Mouse (Mus musculus): ENCODE data around the gene Plekha5. TPM values are rescaled to one million over a fixed set of nuclear protein-coding genes. Genes with fewer than 3 reads are reported as not detected.
A peak's percentile ranks its signal among the peaks of the same experiment; 100 is the strongest.

Gene Plekha5
- polyA plus RNA-seq, 1 experiment from 2014 or later = 33.5 TPM

- Histone ChIP-seq H3K4me1 (ENCODE audit: control insufficient read depth, insufficient read depth, low read length) (peaks cover 28% of the 10 kb centered on the region), H3K27ac (ENCODE audit: low read length) (no peak overlapping the region), H3K4me2 (ENCODE audit: low read length) (no peak overlapping the region), H3K27me3 (ENCODE audit: control insufficient read depth, insufficient read depth, low read depth, low read length) (no peaks in the 10 kb centered on the region), H3K4me3 (ENCODE audit: low read depth, low read length) (no peak overlapping the region), H3K9me3 (replicated peaks; ENCODE audit: control insufficient read depth, low read length, poor library complexity, severe bottlenecking) (no peaks in the 10 kb centered on the region), H3K9ac (ENCODE audit: low read depth, low read length) (no peak overlapping the region), H3K36me3 (ENCODE audit: control insufficient read depth, insufficient read depth, low read length) (no peaks in the 10 kb centered on the region)
- WGBS = 76% methylated on average over 5 of the region's 5 CpGs
- no peak for ATAC-seq
Observed at GRCm38 (mm10) chr6:140478943-140479342, 55.1 kb downstream of the Plekha5 start.

- no peak overlapping the region for H3K9ac ChIP-seq (ENCODE audit: low read depth, low read length)
- no peak for ATAC-seq
- WGBS = 89% methylated on average over 10 of the region's 10 CpGs
- H3K4me2 ChIP-seq (ENCODE audit: low read length) = no peak overlapping the region
- H3K4me1 ChIP-seq (ENCODE audit: control insufficient read depth, insufficient read depth, low read length) = peaks cover 34% of the 10 kb centered on the region
- H3K9me3 ChIP-seq (replicated peaks; ENCODE audit: control insufficient read depth, low read length, poor library complexity, severe bottlenecking) = no peaks in the 10 kb centered on the region
- no peak overlapping the region for H3K4me3 ChIP-seq (ENCODE audit: low read depth, low read length)
- no peak overlapping the region for H3K27ac ChIP-seq (ENCODE audit: low read length)
- H3K36me3 ChIP-seq (ENCODE audit: control insufficient read depth, insufficient read depth, low read length) = no peaks in the 10 kb centered on the region
- H3K27me3 ChIP-seq (ENCODE audit: control insufficient read depth, insufficient read depth, low read depth, low read length) = no peaks in the 10 kb centered on the region
Observed at GRCm38 (mm10) chr6:140480425-140481081, 56.7 kb downstream of the Plekha5 start.

GRCm38 (mm10) chr6:140481701-140482460 lies 58.0 kb downstream of the Plekha5 start:
- no peak for ATAC-seq
- Histone ChIP-seq H3K4me1 (ENCODE audit: control insufficient read depth, insufficient read depth, low read length) (peaks cover 31% of the 10 kb centered on the region), H3K4me3 (ENCODE audit: low read depth, low read length) (no peak overlapping the region), H3K27me3 (ENCODE audit: control insufficient read depth, insufficient read depth, low read depth, low read length) (no peaks in the 10 kb centered on the region), H3K27ac (ENCODE audit: low read length) (no peak overlapping the region), H3K9ac (ENCODE audit: low read depth, low read length) (no peak overlapping the region), H3K9me3 (replicated peaks; ENCODE audit: control insufficient read depth, low read length, poor library complexity, severe bottlenecking) (no peaks in the 10 kb centered on the region), H3K4me2 (ENCODE audit: low read length) (no peak overlapping the region), H3K36me3 (ENCODE audit: control insufficient read depth, insufficient read depth, low read length) (no peaks in the 10 kb centered on the region)
- WGBS = 59% methylated on average over 7 of the region's 7 CpGs

GRCm38 (mm10) chr6:140484170-140484569 lies 60.3 kb downstream of the Plekha5 start:
- no peaks in the 10 kb centered on the region for H3K27me3 ChIP-seq (ENCODE audit: control insufficient read depth, insufficient read depth, low read depth, low read length)
- H3K4me2 ChIP-seq (ENCODE audit: low read length) = no peak overlapping the region
- H3K36me3 ChIP-seq (ENCODE audit: control insufficient read depth, insufficient read depth, low read length) = no peaks in the 10 kb centered on the region
- H3K4me1 ChIP-seq (ENCODE audit: control insufficient read depth, insufficient read depth, low read length) = peaks cover 19% of the 10 kb centered on the region
- no peak overlapping the region for H3K9ac ChIP-seq (ENCODE audit: low read depth, low read length)
- H3K27ac ChIP-seq (ENCODE audit: low read length) = peak overlapping the region; percentile 2; the same call in 1 of the 2 replicates
- H3K9me3 ChIP-seq (replicated peaks; ENCODE audit: control insufficient read depth, low read length, poor library complexity, severe bottlenecking) = no peaks in the 10 kb centered on the region
- no peak overlapping the region for H3K4me3 ChIP-seq (ENCODE audit: low read depth, low read length)
- ATAC-seq = 0 out of 2 replicates have a peak, but pooled peaks have one; percentile 23
- 74% methylated on average over 9 of the region's 9 CpGs for WGBS

GRCm38 (mm10) chr6:140485636-140486035 lies 61.8 kb downstream of the Plekha5 start:
- Histone ChIP-seq H3K4me1 (ENCODE audit: control insufficient read depth, insufficient read depth, low read length) (peaks cover 19% of the 10 kb centered on the region), H3K36me3 (ENCODE audit: control insufficient read depth, insufficient read depth, low read length) (no peaks in the 10 kb centered on the region), H3K27me3 (ENCODE audit: control insufficient read depth, insufficient read depth, low read depth, low read length) (no peaks in the 10 kb centered on the region), H3K4me2 (ENCODE audit: low read length) (no peak overlapping the region), H3K9me3 (replicated peaks; ENCODE audit: control insufficient read depth, low read length, poor library complexity, severe bottlenecking) (no peaks in the 10 kb centered on the region), H3K9ac (ENCODE audit: low read depth, low read length) (no peak overlapping the region), H3K27ac (ENCODE audit: low read length) (no peak overlapping the region), H3K4me3 (ENCODE audit: low read depth, low read length) (no peak overlapping the region)
- WGBS = 89% methylated on average over 6 of the region's 6 CpGs
- ATAC-seq = no peak

GRCm38 (mm10) chr6:140486685-140487084 lies 62.8 kb downstream of the Plekha5 start:
- H3K9me3 ChIP-seq (replicated peaks; ENCODE audit: control insufficient read depth, low read length, poor library complexity, severe bottlenecking) = no peaks in the 10 kb centered on the region
- peaks cover 24% of the 10 kb centered on the region for H3K4me1 ChIP-seq (ENCODE audit: control insufficient read depth, insufficient read depth, low read length)
- H3K27ac ChIP-seq (ENCODE audit: low read length) = no peak overlapping the region
- H3K36me3 ChIP-seq (ENCODE audit: control insufficient read depth, insufficient read depth, low read length) = no peaks in the 10 kb centered on the region
- H3K4me2 ChIP-seq (ENCODE audit: low read length) = no peak overlapping the region
- ATAC-seq = no peak
- H3K27me3 ChIP-seq (ENCODE audit: control insufficient read depth, insufficient read depth, low read depth, low read length) = no peaks in the 10 kb centered on the region
- WGBS = 86% methylated on average over 5 of the region's 5 CpGs
- no peak overlapping the region for H3K9ac ChIP-seq (ENCODE audit: low read depth, low read length)
- no peak overlapping the region for H3K4me3 ChIP-seq (ENCODE audit: low read depth, low read length)

- H3K36me3 ChIP-seq (ENCODE audit: control insufficient read depth, insufficient read depth, low read length) = no peaks in the 10 kb centered on the region
- no peak overlapping the region for H3K9ac ChIP-seq (ENCODE audit: low read depth, low read length)
- H3K27me3 ChIP-seq (ENCODE audit: control insufficient read depth, insufficient read depth, low read depth, low read length) = no peaks in the 10 kb centered on the region
- H3K4me2 ChIP-seq (ENCODE audit: low read length) = no peak overlapping the region
- no peak overlapping the region for H3K4me3 ChIP-seq (ENCODE audit: low read depth, low read length)
- 88% methylated on average over 6 of the region's 6 CpGs for WGBS
- H3K4me1 ChIP-seq (ENCODE audit: control insufficient read depth, insufficient read depth, low read length) = peaks cover 23% of the 10 kb centered on the region
- no peak overlapping the region for H3K27ac ChIP-seq (ENCODE audit: low read length)
- ATAC-seq = no peak
- no peaks in the 10 kb centered on the region for H3K9me3 ChIP-seq (replicated peaks; ENCODE audit: control insufficient read depth, low read length, poor library complexity, severe bottlenecking)
Observed at GRCm38 (mm10) chr6:140487489-140487888, 63.6 kb downstream of the Plekha5 start.

GRCm38 (mm10) chr6:140488673-140489072 lies 64.8 kb downstream of the Plekha5 start:
- Histone ChIP-seq H3K27ac (ENCODE audit: low read length) (no peak overlapping the region), H3K9ac (ENCODE audit: low read depth, low read length) (no peak overlapping the region), H3K36me3 (ENCODE audit: control insufficient read depth, insufficient read depth, low read length) (no peaks in the 10 kb centered on the region), H3K4me3 (ENCODE audit: low read depth, low read length) (no peak overlapping the region), H3K9me3 (replicated peaks; ENCODE audit: control insufficient read depth, low read length, poor library complexity, severe bottlenecking) (no peaks in the 10 kb centered on the region), H3K4me2 (ENCODE audit: low read length) (no peak overlapping the region), H3K4me1 (ENCODE audit: control insufficient read depth, insufficient read depth, low read length) (peaks cover 23% of the 10 kb centered on the region), H3K27me3 (ENCODE audit: control insufficient read depth, insufficient read depth, low read depth, low read length) (no peaks in the 10 kb centered on the region)
- no peak for ATAC-seq
- WGBS = 88% methylated on average over 3 of the region's 3 CpGs

- no peak overlapping the region for H3K4me2 ChIP-seq (ENCODE audit: low read length)
- no peak overlapping the region for H3K9ac ChIP-seq (ENCODE audit: low read depth, low read length)
- no peaks in the 10 kb centered on the region for H3K9me3 ChIP-seq (replicated peaks; ENCODE audit: control insufficient read depth, low read length, poor library complexity, severe bottlenecking)
- ATAC-seq = no peak
- H3K4me3 ChIP-seq (ENCODE audit: low read depth, low read length) = no peak overlapping the region
- no peak overlapping the region for H3K27ac ChIP-seq (ENCODE audit: low read length)
- peaks cover 15% of the 10 kb centered on the region for H3K4me1 ChIP-seq (ENCODE audit: control insufficient read depth, insufficient read depth, low read length)
- no peaks in the 10 kb centered on the region for H3K36me3 ChIP-seq (ENCODE audit: control insufficient read depth, insufficient read depth, low read length)
- no peaks in the 10 kb centered on the region for H3K27me3 ChIP-seq (ENCODE audit: control insufficient read depth, insufficient read depth, low read depth, low read length)
Observed at GRCm38 (mm10) chr6:140489570-140489969, 65.7 kb downstream of the Plekha5 start.

Measured in midbrain, embryonic 16.5 days (tissue).